Mouse (Mus musculus) stomach, embryonic 16.5 days (tissue): ENCODE results near the gene Srrd. TPM values are rescaled to one million over a fixed set of nuclear protein-coding genes. Genes with fewer than 3 reads are reported as not detected.

ENCODE experiments used
- ATAC-seq: fragments of 200-750 bp; cut with Nextera tagmentation; 2 replicates; pipeline ENCODE4 v1.8.0; 2017; ENCODE audit warnings: moderate number of reproducible peaks, moderate TSS enrichment; ENCODE audit not compliant: insufficient read depth, low FRiP score
- H3K27ac ChIP-seq: fragments of 300-500 bp; sonication (generic); 2 replicates; pipeline ENCODE4 v1.5.1; 2014; ENCODE audit warnings: low read length
- H3K27me3 ChIP-seq: fragments of 300-500 bp; sonication (generic); 2 replicates; pipeline ENCODE4 v1.6.1; 2014; ENCODE audit warnings: low read length, control low read depth, mixed read lengths; ENCODE audit not compliant: control insufficient read depth, insufficient read depth
- H3K36me3 ChIP-seq: fragments of 300-500 bp; sonication (generic); 2 replicates; pipeline ENCODE4 v1.6.1; 2014; ENCODE audit warnings: low read length; ENCODE audit not compliant: control insufficient read depth, insufficient read depth
- H3K4me1 ChIP-seq: fragments of 300-500 bp; sonication (generic); 2 replicates; pipeline ENCODE4 v1.6.1; 2014; ENCODE audit warnings: low read length, control low read depth, mixed read lengths; ENCODE audit not compliant: control insufficient read depth, insufficient read depth
- H3K4me2 ChIP-seq: fragments of 300-500 bp; sonication (generic); 2 replicates; pipeline ENCODE4 v1.6.1; 2014; ENCODE audit warnings: low read depth, low read length, mixed read lengths
- H3K4me3 ChIP-seq: fragments of 300-500 bp; sonication (generic); replicated peaks from 2 replicates; pipeline ENCODE4 v1.5.1; 2014; ENCODE audit warnings: mild to moderate bottlenecking, low read length
- H3K9ac ChIP-seq: fragments of 300-500 bp; sonication (generic); 2 replicates; pipeline ENCODE4 v1.6.1; 2014; ENCODE audit warnings: low read length
- H3K9me3 ChIP-seq: fragments of 300-500 bp; sonication (generic); replicated peaks from 2 replicates; pipeline ENCODE4 v1.6.1; 2016; ENCODE audit warnings: low read length, control low read depth; ENCODE audit not compliant: control insufficient read depth
- WGBS: fragments of 180-500 bp; shearing (Covaris S2); extraction: QIAGEN DNeasy Blood & Tissue Kit; methylation state at CpG from one replicate; pipeline ENCODE4 v1.1.7; 2014; 5-methylcytosine and 5-hydroxymethylcytosine counted together
- polyA plus RNA-seq: library from polyadenylated mRNA; unstranded; fragments of >200 nt; fragmentation: Nextera tagmentation; extraction: Ambion mirVana; gene quantifications from 2 replicates; pipeline ENCODE4 v1.2.1, GENCODE M21; 2015

The Srrd gene
- polyA plus RNA-seq, 1 experiment from 2014 or later: 30.2 TPM

GRCm38 (mm10) chr5:112367338-112367737 lies 24.5 kb upstream of the Srrd start:
- H3K36me3 ChIP-seq: peaks cover 8% of the 10 kb centered on the region; the same call in 1 of the 2 replicates

GRCm38 (mm10) chr5:112366879-112367278 lies 24.0 kb upstream of the Srrd start:
- Histone ChIP-seq H3K27me3 (no peaks in the 10 kb centered on the region), H3K36me3 (peaks cover 8% of the 10 kb centered on the region; the same call in 1 of the 2 replicates), H3K4me1 (no peaks in the 10 kb centered on the region), H3K27ac (no peak overlapping the region), H3K4me2 (no peak overlapping the region), H3K9ac (no peak overlapping the region), H3K4me3 (no peak overlapping the region), H3K9me3 (0 out of 2 replicates have a peak, but pooled peaks cover 4% of the 10 kb centered on the region)
- 92% methylated on average over 6 of the region's 6 CpGs for WGBS
- ATAC-seq: no peak

More at GRCm38 (mm10) chr5:112367338-112367737, 24.5 kb upstream of the Srrd start:
- H3K4me2 ChIP-seq: no peak overlapping the region
- WGBS: 95% methylated on average over 4 of the region's 4 CpGs
- no peaks in the 10 kb centered on the region for H3K4me1 ChIP-seq
- no peak overlapping the region for H3K9ac ChIP-seq
- no peak overlapping the region for H3K27ac ChIP-seq
- no peaks in the 10 kb centered on the region for H3K9me3 ChIP-seq
- H3K27me3 ChIP-seq: no peaks in the 10 kb centered on the region
- no peak for ATAC-seq
- no peak overlapping the region for H3K4me3 ChIP-seq

- H3K9me3 ChIP-seq: 0 out of 2 replicates have a peak, but pooled peaks cover 4% of the 10 kb centered on the region
- H3K4me2 ChIP-seq: no peak overlapping the region
- no peak for ATAC-seq
- 61% methylated on average over 10 of the region's 10 CpGs for WGBS
- no peak overlapping the region for H3K9ac ChIP-seq
- H3K4me3 ChIP-seq: no peak overlapping the region
- H3K4me1 ChIP-seq: no peaks in the 10 kb centered on the region
- no peak overlapping the region for H3K27ac ChIP-seq
- H3K36me3 ChIP-seq: no peaks in the 10 kb centered on the region; the same call in 1 of the 2 replicates
- no peaks in the 10 kb centered on the region for H3K27me3 ChIP-seq
Observed at GRCm38 (mm10) chr5:112364184-112364797, 21.5 kb upstream of the Srrd start.

GRCm38 (mm10) chr5:112360077-112360476 lies 17.2 kb upstream of the Srrd start:
- Histone ChIP-seq H3K36me3 (no peaks in the 10 kb centered on the region; the same call in 1 of the 2 replicates), H3K4me3 (no peak overlapping the region), H3K9ac (no peak overlapping the region), H3K27ac (no peak overlapping the region), H3K4me2 (no peak overlapping the region), H3K27me3 (no peaks in the 10 kb centered on the region), H3K9me3 (0 out of 2 replicates have a peak, but pooled peaks cover 4% of the 10 kb centered on the region), H3K4me1 (no peaks in the 10 kb centered on the region)
- 92% methylated on average over 3 of the region's 3 CpGs for WGBS
- no peak for ATAC-seq

- no peaks in the 10 kb centered on the region for H3K27me3 ChIP-seq
- no peak overlapping the region for H3K4me3 ChIP-seq
- ATAC-seq: no peak
- no peaks in the 10 kb centered on the region; the same call in 1 of the 2 replicates for H3K36me3 ChIP-seq
- H3K9me3 ChIP-seq: 0 out of 2 replicates have a peak, but pooled peaks cover 4% of the 10 kb centered on the region
- 89% methylated on average over 4 of the region's 4 CpGs for WGBS
- no peak overlapping the region for H3K4me2 ChIP-seq
- no peaks in the 10 kb centered on the region for H3K4me1 ChIP-seq
- no peak overlapping the region for H3K27ac ChIP-seq
- no peak overlapping the region for H3K9ac ChIP-seq
Observed at GRCm38 (mm10) chr5:112359520-112359919, 16.7 kb upstream of the Srrd start.

GRCm38 (mm10) chr5:112356322-112356721 lies 13.5 kb upstream of the Srrd start:
- H3K9ac ChIP-seq: no peak overlapping the region
- H3K4me1 ChIP-seq: no peaks in the 10 kb centered on the region
- H3K36me3 ChIP-seq: no peaks in the 10 kb centered on the region; the same call in 1 of the 2 replicates
- no peaks in the 10 kb centered on the region for H3K9me3 ChIP-seq
- H3K4me2 ChIP-seq: no peak overlapping the region
- no peak overlapping the region for H3K27ac ChIP-seq
- H3K27me3 ChIP-seq: no peaks in the 10 kb centered on the region
- ATAC-seq: no peak
- 91% methylated on average over 9 of the region's 9 CpGs for WGBS
- H3K4me3 ChIP-seq: no peak overlapping the region

- ATAC-seq: no peak
- H3K36me3 ChIP-seq: no peaks in the 10 kb centered on the region; the same call in 1 of the 2 replicates
- 58% methylated on average over 13 of the region's 13 CpGs for WGBS
Observed at GRCm38 (mm10) chr5:112355910-112356309, 13.1 kb upstream of the Srrd start, which contains the start of gene Gm6583. Gene Gm6583, minus strand, starts transcription at chr5:112356033.

GRCm38 (mm10) chr5:112355493-112355892 lies 12.7 kb upstream of the Srrd start:
- no peak for ATAC-seq

More at GRCm38 (mm10) chr5:112355910-112356309, 13.1 kb upstream of the Srrd start, which contains the start of gene Gm6583:
- no peak within 1 kb of the TSS for H3K4me3 ChIP-seq
- H3K9me3 ChIP-seq: no peaks in the 10 kb centered on the region
- no peaks in the 10 kb centered on the region for H3K27me3 ChIP-seq
- no peak within 1 kb of the TSS for H3K27ac ChIP-seq
- H3K4me2 ChIP-seq: no peak within 1 kb of the TSS
- H3K9ac ChIP-seq: no peak within 1 kb of the TSS
- no peaks in the 10 kb centered on the region for H3K4me1 ChIP-seq

GRCm38 (mm10) chr5:112349169-112349568 lies 6.3 kb upstream of the Srrd start:
- Histone ChIP-seq H3K27me3 (no peaks in the 10 kb centered on the region), H3K27ac (no peak overlapping the region), H3K36me3 (0 out of 2 replicates have a peak, but pooled peaks cover 7% of the 10 kb centered on the region), H3K4me3 (no peak overlapping the region), H3K9ac (no peak overlapping the region), H3K4me2 (no peak overlapping the region), H3K9me3 (no peaks in the 10 kb centered on the region), H3K4me1 (peaks cover 9% of the 10 kb centered on the region)
- no peak for ATAC-seq
- 91% methylated on average over 8 of the region's 8 CpGs for WGBS

More at GRCm38 (mm10) chr5:112355493-112355892, 12.7 kb upstream of the Srrd start:
- H3K4me2 ChIP-seq: no peak overlapping the region
- H3K9ac ChIP-seq: no peak overlapping the region
- no peak overlapping the region for H3K4me3 ChIP-seq
- H3K27me3 ChIP-seq: no peaks in the 10 kb centered on the region
- H3K27ac ChIP-seq: no peak overlapping the region
- no peaks in the 10 kb centered on the region for H3K9me3 ChIP-seq
- 79% methylated on average over 6 of the region's 6 CpGs for WGBS
- H3K36me3 ChIP-seq: no peaks in the 10 kb centered on the region; the same call in 1 of the 2 replicates
- H3K4me1 ChIP-seq: no peaks in the 10 kb centered on the region
